Comparison of ENCODE assay signal across 8 mouse cellular contexts in the genomic region with DNA sequence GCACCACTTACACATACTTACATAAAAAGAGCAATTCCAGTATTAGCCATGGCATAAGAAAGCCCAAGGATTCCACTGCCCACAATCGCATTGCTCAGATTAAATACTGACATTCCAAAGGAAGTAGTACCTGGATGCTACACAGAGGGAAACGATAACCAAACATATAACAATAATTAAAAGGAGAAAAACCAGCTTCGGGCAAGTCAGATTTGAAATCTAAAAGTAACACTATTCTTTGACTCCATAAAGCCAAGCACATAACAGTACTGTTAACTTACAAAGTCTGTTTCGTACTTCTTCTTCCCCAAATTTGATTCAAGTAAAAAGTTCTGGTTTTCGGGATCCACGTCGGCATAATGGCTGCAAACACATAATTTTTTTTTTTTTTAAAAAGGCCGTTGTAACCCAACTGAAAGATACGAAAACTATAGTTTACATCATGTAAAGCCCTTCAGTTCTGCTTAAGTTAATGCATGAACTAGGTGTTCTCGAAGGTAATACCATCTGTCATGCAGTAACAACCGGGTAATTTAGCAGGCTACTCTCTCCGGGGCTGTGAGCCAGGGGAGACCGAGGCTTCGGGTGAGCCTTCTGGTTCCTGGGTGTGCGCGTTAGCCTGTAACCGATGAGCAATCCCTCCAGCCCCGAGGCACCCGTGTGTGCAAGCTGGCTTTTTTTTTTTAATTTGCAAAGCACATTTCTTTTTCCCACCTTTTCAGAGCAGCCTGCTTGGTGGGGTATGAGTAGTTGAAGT. TPM values are rescaled to one million over a fixed set of nuclear protein-coding genes. Genes with fewer than 3 reads are reported as not detected.
DNase-seq lines count a peak whose midpoint lies in the region; ATAC-seq lines count a peak whose summit lies in the region.

No protein-coding gene starts in this region.

- H3K4me2 ChIP-seq in hindbrain, embryonic 12.5 days (replicated peaks): peak overlapping the region; percentile 76

- peaks cover 33% of the 10 kb centered on the region for H3K36me3 ChIP-seq in hindbrain, embryonic 12.5 days

- ATAC-seq in hindbrain, embryonic 12.5 days (ENCODE audit: low FRiP score): peak; percentile 5
- ATAC-seq in activated CD4-positive, CD25-positive, alpha-beta regulatory T cell, adult 4 months: no peak

- H3K4me1 ChIP-seq in hindbrain, embryonic 12.5 days: peaks cover 32% of the 10 kb centered on the region

- H3K27ac ChIP-seq in hindbrain, embryonic 12.5 days: peak overlapping the region; percentile 100

- peak overlapping the region; percentile 98 for H3K9ac ChIP-seq in hindbrain, embryonic 12.5 days

- WGBS in hindbrain, embryonic 12.5 days: 23% methylated on average over 19 of the region's 19 CpGs

- DNase-seq in cerebellum, adult 11 months: peak; percentile 57
- DNase-seq in cerebellum, adult 8-10 months: no peak
- DNase-seq in thymus, postnatal 14 days: peak; percentile 43
- DNase-seq in thymus, postnatal 0 days (ENCODE audit: low spot score): no peak
- peak; percentile 28 for DNase-seq in lung, postnatal 14 days
- DNase-seq in T-cell, adult 2 months (ENCODE audit: low spot score): no peak

- peak overlapping the region; percentile 91 for H3K4me3 ChIP-seq in hindbrain, embryonic 12.5 days

- H3K9me3 ChIP-seq in hindbrain, embryonic 12.5 days (replicated peaks): no peaks in the 10 kb centered on the region

- H3K27me3 ChIP-seq in hindbrain, embryonic 12.5 days: no peaks in the 10 kb centered on the region

RNA-seq across cellular contexts. Expression of a gene that starts 1.5 kb away (rescaled TPM):
- 94.1 and 95.8 TPM in 2 replicates for polyA plus RNA-seq in thymus, postnatal 0 days (2015; fragmentation: Nextera tagmentation; extraction: Ambion mirVana)
- 184 and 192 TPM in 2 replicates for polyA plus RNA-seq in hindbrain, embryonic 12.5 days (2016; fragmentation: Nextera tagmentation; extraction: Ambion mirVana)
- polyA plus RNA-seq in activated CD4-positive, CD25-positive, alpha-beta regulatory T cell, adult 4 months (2017; shearing (Covaris generic)): 10 to 100 TPM; 36.1 to 47.0 TPM

RNA-seq across cellular contexts. Expression of a gene that starts 55.4 kb away (rescaled TPM):
- 125 and 126 TPM in 2 replicates for polyA plus RNA-seq in thymus, postnatal 0 days (2015; fragmentation: Nextera tagmentation; extraction: Ambion mirVana)
- 152 and 155 TPM in 2 replicates for polyA plus RNA-seq in hindbrain, embryonic 12.5 days (2016; fragmentation: Nextera tagmentation; extraction: Ambion mirVana)
- polyA plus RNA-seq in activated CD4-positive, CD25-positive, alpha-beta regulatory T cell, adult 4 months (2017; shearing (Covaris generic)): 10 to 100 TPM; 55.8 to 63.4 TPM

Comparison
In these comparisons a context has a peak if more than half of its experiments do, and no peak if none do; other contexts are left out.
1. DNase-seq: peak in cerebellum, adult 11 months (single experiment), thymus, postnatal 14 days (single experiment) and lung, postnatal 14 days (single experiment); none in cerebellum, adult 8-10 months (single experiment), thymus, postnatal 0 days (single experiment) and T-cell, adult 2 months (single experiment).